In genomic region chr2:106355984-106356547, GRCm38 (mm10) we compare ENCODE assay signal across 8 mouse cellular contexts.
DNase-seq lines count a peak whose midpoint lies in the region; ATAC-seq and TF ChIP-seq lines count a peak whose summit lies in the region.

No protein-coding gene starts in this region.

- no peaks in the 10 kb centered on the region for H3K36me3 ChIP-seq in kidney, embryonic 14.5 days (ENCODE audit: control insufficient read depth, insufficient read depth, low read length)
- no peaks in the 10 kb centered on the region for H3K36me3 ChIP-seq in limb, embryonic 12.5 days
- no peaks in the 10 kb centered on the region for H3K36me3 ChIP-seq in midbrain, postnatal 0 days (ENCODE audit: insufficient read depth, low read length)

- WGBS in kidney, embryonic 14.5 days, result 49% methylated on average over 5 of the region's 5 CpGs
- 37% methylated on average over 5 of the region's 5 CpGs for WGBS in limb, embryonic 12.5 days
- 41% methylated on average over 5 of the region's 5 CpGs for WGBS in midbrain, postnatal 0 days

- H3K4me1 ChIP-seq in kidney, embryonic 14.5 days (ENCODE audit: control insufficient read depth, insufficient read depth, low read length), result no peaks in the 10 kb centered on the region
- H3K4me1 ChIP-seq in limb, embryonic 12.5 days (replicated peaks), result peaks cover 7% of the 10 kb centered on the region
- H3K4me1 ChIP-seq in midbrain, postnatal 0 days (ENCODE audit: insufficient read depth, low read length), result no peaks in the 10 kb centered on the region

- H3K9ac ChIP-seq in kidney, embryonic 14.5 days (ENCODE audit: low read depth, low read length), result no peak overlapping the region
- no peak overlapping the region for H3K9ac ChIP-seq in limb, embryonic 12.5 days (replicated peaks)
- H3K9ac ChIP-seq in midbrain, postnatal 0 days (replicated peaks; ENCODE audit: low read length, poor library complexity, severe bottlenecking), result no peak overlapping the region

- DNase-seq in heart, adult 11 months, result peak; percentile 89
- DNase-seq in heart, postnatal 25 days (ENCODE audit: low spot score), result no peak
- peak; percentile 84 for DNase-seq in embryo, embryonic 10 days (ENCODE audit: low spot score)
- peak; percentile 7 for DNase-seq in heart, adult 8-10 months (ENCODE audit: low spot score)
- DNase-seq in midbrain, postnatal 0 days (ENCODE audit: low spot score), result peak; percentile 89
- DNase-seq in B cell, adult 2 months, result no peak

- H3K4me3 ChIP-seq in kidney, embryonic 14.5 days (ENCODE audit: low read length), result no peak overlapping the region
- no peak overlapping the region for H3K4me3 ChIP-seq in limb, embryonic 12.5 days (replicated peaks)
- H3K4me3 ChIP-seq in midbrain, postnatal 0 days (ENCODE audit: low read depth, low read length), result no peak overlapping the region

- TF ChIP-seq CTCF in midbrain, postnatal 0 days (IDR thresholded peaks at IDR 0.05), result peak; percentile 93

- intact Hi-C loops in heart, postnatal 25 days (cut with DNase I), result loop anchor here (2.0 kb wide), 1 partner anchor 603 kb away; no protein-coding TSS in a partner anchor

- H3K27ac ChIP-seq in kidney, embryonic 14.5 days (ENCODE audit: low read depth, low read length), result no peak overlapping the region
- no peak overlapping the region for H3K27ac ChIP-seq in limb, embryonic 12.5 days
- H3K27ac ChIP-seq in midbrain, postnatal 0 days (ENCODE audit: low read depth, low read length), result no peak overlapping the region

- H3K9me3 ChIP-seq in kidney, embryonic 14.5 days (ENCODE audit: control insufficient read depth, low read length), result no peaks in the 10 kb centered on the region
- no peaks in the 10 kb centered on the region for H3K9me3 ChIP-seq in limb, embryonic 12.5 days
- H3K9me3 ChIP-seq in midbrain, postnatal 0 days (ENCODE audit: low read length), result no peaks in the 10 kb centered on the region

- no peaks in the 10 kb centered on the region for H3K27me3 ChIP-seq in kidney, embryonic 14.5 days (ENCODE audit: control insufficient read depth, insufficient read depth, low read length)
- H3K27me3 ChIP-seq in limb, embryonic 12.5 days, result no peaks in the 10 kb centered on the region
- H3K27me3 ChIP-seq in midbrain, postnatal 0 days (ENCODE audit: insufficient read depth, low read length), result no peaks in the 10 kb centered on the region

- no peak overlapping the region for H3K4me2 ChIP-seq in kidney, embryonic 14.5 days (replicated peaks; ENCODE audit: low read depth, low read length)
- H3K4me2 ChIP-seq in limb, embryonic 12.5 days, result no peak overlapping the region
- H3K4me2 ChIP-seq in midbrain, postnatal 0 days (ENCODE audit: low read depth, low read length, poor library complexity, severe bottlenecking), result no peak overlapping the region

- peak; percentile 93 for ATAC-seq in kidney, embryonic 14.5 days (ENCODE audit: low FRiP score, low TSS enrichment)
- peak; percentile 97 for ATAC-seq in limb, embryonic 12.5 days (ENCODE audit: insufficient number of reproducible peaks, insufficient read depth, low FRiP score, low TSS enrichment, low read depth)
- peak; percentile 84 for ATAC-seq in midbrain, postnatal 0 days (ENCODE audit: low FRiP score)

Comparison
In these comparisons a context has a peak if more than half of its experiments do, and no peak if none do; other contexts are left out.
1. DNase-seq: peak in heart, adult 11 months (single experiment), embryo, embryonic 10 days (single experiment), heart, adult 8-10 months (single experiment) and midbrain, postnatal 0 days (single experiment); none in heart, postnatal 25 days (single experiment) and B cell, adult 2 months (0 of 2).
2. Peak in every context shown above with its lines, with median percentiles within 50 percentile points of each other: ATAC-seq.